ENCODE assay signal across 9 mouse cellular contexts in the genomic region with DNA sequence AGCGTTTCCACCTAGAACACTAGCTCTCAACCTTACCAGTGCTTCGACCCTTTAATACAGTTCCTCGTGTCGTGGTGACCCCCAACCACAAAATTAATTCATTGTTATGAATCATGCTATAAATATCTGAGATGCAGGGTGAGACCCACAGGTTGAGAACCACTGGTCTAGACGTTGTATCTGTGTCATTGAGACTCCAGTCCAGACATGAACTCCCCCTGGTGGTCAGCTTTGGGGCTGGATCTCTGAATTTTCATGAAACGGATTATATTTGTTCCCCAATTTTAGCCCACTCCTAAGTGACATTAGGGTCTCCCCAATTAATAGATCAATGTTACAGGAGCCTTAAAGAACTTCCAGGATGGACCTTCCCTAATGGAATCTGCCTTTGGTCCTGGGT.
DNase-seq lines count a peak whose midpoint lies in the region; ATAC-seq lines count a peak whose summit lies in the region.
"Had no signal": no experiment of that assay in that cellular context is flagged by ENCODE, and none has a peak within 500 bp of the region (broad histone marks: within the 10 kb centered on the region; RNA-seq: fewer than 3 reads in every experiment).

No protein-coding gene starts in this region.

- H3K4me1 ChIP-seq in hindbrain, embryonic 11.5 days (replicated peaks; ENCODE audit: control insufficient read depth, insufficient read depth, low read length) = no peaks in the 10 kb centered on the region
- no peaks in the 10 kb centered on the region for H3K4me1 ChIP-seq in hindbrain, embryonic 13.5 days (replicated peaks)

- no peaks in the 10 kb centered on the region for H3K27me3 ChIP-seq in hindbrain, embryonic 11.5 days (ENCODE audit: control insufficient read depth, insufficient read depth, low read length)
- 0 out of 2 replicates have a peak, but pooled peaks cover 3% of the 10 kb centered on the region for H3K27me3 ChIP-seq in hindbrain, embryonic 13.5 days

- no peak overlapping the region for H3K4me3 ChIP-seq in hindbrain, embryonic 11.5 days (ENCODE audit: low read depth, low read length)
- H3K4me3 ChIP-seq in hindbrain, embryonic 13.5 days = no peak overlapping the region
- H3K4me3 ChIP-seq: megakaryocyte, embryonic 14.5 days had no signal

- no peak overlapping the region for H3K4me2 ChIP-seq in hindbrain, embryonic 11.5 days (replicated peaks; ENCODE audit: low read depth, low read length)
- H3K4me2 ChIP-seq in hindbrain, embryonic 13.5 days = no peak overlapping the region

- no peaks in the 10 kb centered on the region for H3K36me3 ChIP-seq in hindbrain, embryonic 11.5 days (ENCODE audit: control insufficient read depth, insufficient read depth, low read length)
- H3K36me3 ChIP-seq in hindbrain, embryonic 13.5 days = no peaks in the 10 kb centered on the region

- H3K9ac ChIP-seq in hindbrain, embryonic 11.5 days (ENCODE audit: low read depth, low read length) = no peak overlapping the region
- H3K9ac ChIP-seq in hindbrain, embryonic 13.5 days = no peak overlapping the region

- peak; percentile 69 for DNase-seq in hindbrain, embryonic 11.5 days (ENCODE audit: low spot score)
- DNase-seq in urinary bladder, postnatal 36 days (ENCODE audit: low spot score in 2 of 2) = peak; percentile 17 to 19
- no peak for DNase-seq in urinary bladder, postnatal 4 days (ENCODE audit: low spot score in 2 of 2)
- peak; percentile 68 for DNase-seq in cerebellum, adult 9-10 months
- peak; percentile 56 to 78 for DNase-seq in kidney, postnatal 25 days

- H3K27ac ChIP-seq in hindbrain, embryonic 11.5 days (ENCODE audit: low read depth, low read length) = no peak overlapping the region
- no peak overlapping the region for H3K27ac ChIP-seq in hindbrain, embryonic 13.5 days

- WGBS in hindbrain, embryonic 11.5 days = 73% methylated on average over 6 of the region's 6 CpGs
- WGBS in hindbrain, embryonic 13.5 days = 74% methylated on average over 6 of the region's 6 CpGs

- no peaks in the 10 kb centered on the region for H3K9me3 ChIP-seq in hindbrain, embryonic 11.5 days (ENCODE audit: control insufficient read depth, low read length)
- H3K9me3 ChIP-seq in hindbrain, embryonic 13.5 days = no peaks in the 10 kb centered on the region

- no peak for ATAC-seq in hindbrain, embryonic 11.5 days (ENCODE audit: low FRiP score)
- no peak for ATAC-seq in hindbrain, embryonic 13.5 days (ENCODE audit: low FRiP score)
- ATAC-seq in monocyte, adult 5-6 weeks (replicated peaks; ENCODE audit: insufficient number of reproducible peaks, low FRiP score, low TSS enrichment, poor library complexity, severe bottlenecking) = 0 out of 2 replicates have a peak, but pooled peaks have one; percentile 40
- no peak for ATAC-seq in erythroblast, adult 5-6 weeks (replicated peaks; ENCODE audit: low FRiP score, poor library complexity, severe bottlenecking)

Comparison
In these comparisons a context has a peak if more than half of its experiments do, and no peak if none do; other contexts are left out.
1. DNase-seq: peak in hindbrain, embryonic 11.5 days (single experiment), urinary bladder, postnatal 36 days (2 of 2), cerebellum, adult 9-10 months (single experiment) and kidney, postnatal 25 days (2 of 2); none in urinary bladder, postnatal 4 days (0 of 2).